Mouse (Mus musculus) heart, adult 2 months (tissue): ENCODE results near the gene Col6a4.

Source experiments
- CTCF ChIP-seq: fragments of 200-600 bp; IDR thresholded peaks from 2 replicates; pipeline ENCODE4 v1.8.1; 2022; ENCODE audit warnings: antibody characterized with exemption, mild to moderate bottlenecking, moderate library complexity
- EP300 ChIP-seq: fragments of 200-500 bp; IDR thresholded peaks from 2 replicates; pipeline ENCODE4 v1.6.1; 2011; ENCODE audit warnings: low read depth, low read length, control low read depth; ENCODE audit not compliant: insufficient read depth
- POLR2A ChIP-seq: fragments of 200-500 bp; IDR thresholded peaks from 2 replicates; pipeline ENCODE4 v1.6.1; 2011; ENCODE audit warnings: mild to moderate bottlenecking, low read depth, low read length, control low read depth; ENCODE audit not compliant: insufficient read depth

DNA sequence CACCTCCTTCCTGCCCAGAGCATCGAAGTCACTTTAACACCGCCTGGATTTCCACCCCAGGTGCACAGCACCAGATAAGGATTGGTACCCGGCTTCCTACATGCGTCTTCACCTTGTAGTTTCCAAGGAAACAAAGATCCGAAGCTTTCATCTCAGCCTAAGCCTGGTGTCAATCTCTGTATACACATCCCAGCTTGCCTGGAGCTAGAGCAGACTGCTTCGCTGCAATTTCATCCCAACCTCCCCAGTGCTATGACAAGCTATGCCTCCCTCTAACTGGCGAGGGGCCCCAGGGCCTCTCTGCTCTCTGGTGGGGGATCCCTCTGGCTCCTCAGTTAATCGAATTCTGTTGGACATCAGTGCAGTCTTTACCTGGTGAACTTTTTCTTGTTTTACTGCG lies 3.7 kb upstream of the Col6a4 start:
- TF ChIP-seq POLR2A: no peak
- TF ChIP-seq CTCF: no peak
- TF ChIP-seq EP300: no peak
